Mouse (Mus musculus) cerebellum, adult 2 months (tissue): ENCODE measurements around the gene Bpgm.

ENCODE experiments used
- CTCF ChIP-seq: fragments of 200-500 bp; IDR thresholded peaks from 2 replicates; pipeline ENCODE4 v1.5.1; 2011; ENCODE audit warnings: low read depth, mild to moderate bottlenecking, control low read depth, low read length, moderate library complexity, borderline replicate concordance; ENCODE audit not compliant: insufficient read depth
- POLR2A ChIP-seq: fragments of 200-500 bp; IDR thresholded peaks from 2 replicates; pipeline ENCODE4 v1.6.1; 2011; ENCODE audit warnings: low read length, control low read depth, borderline replicate concordance; ENCODE audit not compliant: insufficient read depth

DNA sequence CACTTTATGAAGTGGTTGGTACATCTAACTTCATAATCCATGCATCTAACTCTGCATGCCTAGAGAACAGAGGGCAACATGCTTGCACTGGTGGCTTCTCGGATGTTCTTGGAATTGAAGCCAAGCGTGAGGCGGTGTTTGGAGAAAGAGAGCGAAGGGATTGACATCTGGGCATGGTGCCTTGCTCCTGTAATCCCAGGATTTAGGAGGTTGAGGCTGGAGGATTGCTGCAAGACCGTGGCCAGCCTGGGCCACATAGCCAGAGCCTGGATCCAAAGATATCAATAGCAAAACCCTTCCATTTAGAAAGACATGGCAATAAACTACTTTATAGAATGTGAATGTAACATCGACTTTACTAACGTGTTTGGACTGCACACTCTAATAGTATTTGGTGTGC lies 2.0 kb downstream of the Bpgm start:
- TF ChIP-seq CTCF (no peak), POLR2A (no peak)
